Mouse (Mus musculus): ENCODE measurements around the gene Plp2. TPM values are rescaled to one million over a fixed set of nuclear protein-coding genes. Genes with fewer than 3 reads are reported as not detected.

The Plp2 gene
- polyA plus RNA-seq, 1 experiment from 2014 or later: 12.5 TPM

DNA sequence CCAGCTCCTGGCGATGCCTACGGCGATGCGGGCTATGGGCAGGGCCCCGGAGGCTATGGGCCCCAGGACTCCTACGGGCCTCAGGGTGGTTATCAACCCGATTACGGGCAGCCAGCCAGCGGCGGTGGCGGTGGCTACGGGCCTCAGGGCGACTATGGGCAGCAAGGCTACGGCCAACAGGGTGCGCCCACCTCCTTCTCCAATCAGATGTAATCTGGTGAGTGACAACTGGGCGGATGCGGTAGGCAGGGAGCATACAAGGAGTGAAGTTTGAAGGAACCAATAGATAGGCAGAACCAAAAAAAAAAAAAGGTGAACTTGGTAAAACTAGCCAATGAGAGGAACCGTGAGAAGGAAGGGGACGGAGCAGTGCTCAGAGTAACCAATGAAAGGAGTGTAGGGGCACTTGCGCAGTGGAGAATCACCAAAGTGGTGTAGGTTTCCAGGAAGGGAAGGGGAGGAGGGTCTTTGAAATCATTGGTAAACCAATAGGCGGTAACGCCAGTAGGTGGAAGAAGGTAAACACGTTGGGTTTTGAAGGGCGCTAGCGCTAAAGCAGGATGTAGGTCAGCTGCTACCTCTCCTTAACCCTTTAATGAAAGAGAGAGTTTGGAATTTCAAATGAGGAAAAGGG lies 22.4 kb downstream of the Plp2 start:
- H3K9me3 ChIP-seq (ENCODE audit: control insufficient read depth, low read length): no peaks in the 10 kb centered on the region
- H3K27ac ChIP-seq (ENCODE audit: low read depth, low read length): peak overlapping the region; percentile 57; the same call in 1 of the 2 replicates
- H3K4me2 ChIP-seq (ENCODE audit: low read depth, low read length): peak overlapping the region; percentile 44
- no peaks in the 10 kb centered on the region for H3K27me3 ChIP-seq (ENCODE audit: control insufficient read depth, insufficient read depth, low read length)
- H3K4me1 ChIP-seq (ENCODE audit: control insufficient read depth, insufficient read depth, low read length): no peaks in the 10 kb centered on the region
- H3K36me3 ChIP-seq (ENCODE audit: control insufficient read depth, insufficient read depth, low read length): no peaks in the 10 kb centered on the region; the same call in 1 of the 2 replicates
- H3K4me3 ChIP-seq (ENCODE audit: low read depth, low read length): peak overlapping the region; percentile 19; the same call in 1 of the 2 replicates
- ATAC-seq (ENCODE audit: low read depth): peak; percentile 96
- peak overlapping the region; percentile 42; the same call in 1 of the 2 replicates for H3K9ac ChIP-seq (replicated peaks; ENCODE audit: low read depth, low read length)
- WGBS: 16% methylated on average over 25 of the region's 25 CpGs

DNA sequence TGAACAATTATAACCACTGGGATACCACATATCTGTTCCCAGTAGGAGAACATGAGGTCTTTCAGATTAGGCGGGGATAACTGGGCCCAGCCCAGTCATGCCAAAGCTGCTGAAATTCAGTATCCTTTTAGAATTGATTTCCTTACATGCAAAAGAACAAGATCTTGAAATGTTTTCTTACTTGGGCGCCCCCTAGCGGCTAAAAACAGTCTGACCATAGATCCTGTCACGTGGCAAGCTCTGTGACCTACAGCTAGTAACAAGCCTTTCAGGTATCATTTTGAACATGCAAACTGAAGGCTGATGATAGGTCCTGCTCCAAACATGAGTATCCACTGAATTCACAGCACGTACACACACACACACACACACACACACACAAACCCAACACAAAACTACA lies 25.8 kb downstream of the Plp2 start:
- 12% methylated on average over 5 of the region's 5 CpGs for WGBS
- ATAC-seq (ENCODE audit: low read depth): no peak
- Histone ChIP-seq H3K27me3 (ENCODE audit: control insufficient read depth, insufficient read depth, low read length) (no peaks in the 10 kb centered on the region), H3K27ac (ENCODE audit: low read depth, low read length) (no peak overlapping the region), H3K4me3 (ENCODE audit: low read depth, low read length) (no peak overlapping the region), H3K9me3 (ENCODE audit: control insufficient read depth, low read length) (no peaks in the 10 kb centered on the region), H3K4me2 (ENCODE audit: low read depth, low read length) (no peak overlapping the region), H3K9ac (replicated peaks; ENCODE audit: low read depth, low read length) (no peak overlapping the region), H3K36me3 (ENCODE audit: control insufficient read depth, insufficient read depth, low read length) (no peaks in the 10 kb centered on the region; the same call in 1 of the 2 replicates), H3K4me1 (ENCODE audit: control insufficient read depth, insufficient read depth, low read length) (no peaks in the 10 kb centered on the region)

DNA sequence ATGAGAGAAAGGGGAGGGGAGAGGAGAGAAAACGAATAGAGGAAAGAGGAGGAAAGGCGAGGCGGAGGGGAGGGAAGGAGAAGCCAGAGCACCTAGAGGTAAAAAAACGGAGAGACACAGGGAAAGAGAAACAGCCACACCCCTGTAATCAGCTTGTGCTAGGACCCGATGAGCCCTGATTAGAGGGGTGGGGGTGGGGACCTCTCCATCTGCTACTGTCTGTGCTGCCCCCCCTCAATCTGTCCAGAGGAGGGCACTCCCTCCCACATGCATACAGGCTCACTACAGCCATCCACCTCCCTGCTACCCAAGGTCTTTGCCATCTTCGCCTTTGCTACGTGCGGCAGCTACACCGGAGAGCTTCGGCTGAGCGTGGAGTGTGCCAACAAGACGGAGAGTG lies 30.4 kb downstream of the Plp2 start:
- ATAC-seq (ENCODE audit: low read depth): no peak
- no peak overlapping the region for H3K9ac ChIP-seq (replicated peaks; ENCODE audit: low read depth, low read length)
- H3K27me3 ChIP-seq (ENCODE audit: control insufficient read depth, insufficient read depth, low read length): no peaks in the 10 kb centered on the region
- WGBS: 46% methylated on average over 12 of the region's 12 CpGs
- 0 out of 2 replicates have a peak overlapping the region, but pooled peaks have one; percentile 12 for H3K4me3 ChIP-seq (ENCODE audit: low read depth, low read length)
- H3K4me1 ChIP-seq (ENCODE audit: control insufficient read depth, insufficient read depth, low read length): no peaks in the 10 kb centered on the region
- no peak overlapping the region for H3K27ac ChIP-seq (ENCODE audit: low read depth, low read length)
- H3K9me3 ChIP-seq (ENCODE audit: control insufficient read depth, low read length): no peaks in the 10 kb centered on the region
- no peaks in the 10 kb centered on the region; the same call in 1 of the 2 replicates for H3K36me3 ChIP-seq (ENCODE audit: control insufficient read depth, insufficient read depth, low read length)
- peak overlapping the region; percentile 35 for H3K4me2 ChIP-seq (ENCODE audit: low read depth, low read length)

DNA sequence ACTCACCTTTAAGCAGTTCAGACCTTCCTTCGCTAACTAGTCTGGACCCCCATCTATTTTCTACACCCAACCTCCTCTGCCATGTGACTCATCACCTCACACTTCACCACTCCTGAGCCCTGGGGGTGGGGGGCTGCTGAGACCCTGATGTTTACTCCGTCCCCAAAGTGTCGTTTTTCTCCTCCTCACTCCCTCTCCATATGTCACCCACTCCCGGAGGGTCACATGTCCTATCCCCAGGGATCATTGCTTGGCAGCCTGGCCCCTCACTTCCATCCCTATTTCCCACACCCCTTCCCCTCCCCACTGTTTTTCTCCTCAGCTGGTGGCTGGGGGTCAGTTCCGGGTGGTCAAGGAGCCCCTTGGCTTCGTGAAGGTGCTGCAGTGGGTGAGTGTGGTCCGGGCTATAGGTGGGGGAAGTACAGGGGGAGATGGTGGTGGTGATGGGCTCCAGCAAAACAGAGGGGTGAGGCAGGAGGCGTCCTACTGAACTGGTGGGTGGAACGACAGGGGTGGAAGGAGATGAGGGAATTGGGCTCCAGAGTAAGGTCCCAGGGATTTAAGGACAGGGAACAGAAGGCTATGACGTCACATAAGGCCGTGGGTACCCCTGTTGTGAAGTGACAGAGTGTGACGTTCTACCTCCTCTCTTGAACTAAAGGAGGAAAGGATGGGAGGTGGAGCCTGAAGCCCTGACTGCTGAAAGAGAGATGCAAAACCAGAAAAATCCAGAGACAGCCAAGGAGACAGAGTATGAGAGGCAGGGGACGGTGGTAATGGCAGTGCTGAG lies 31.5 kb downstream of the Plp2 start:
- Histone ChIP-seq H3K4me1 (ENCODE audit: control insufficient read depth, insufficient read depth, low read length) (no peaks in the 10 kb centered on the region), H3K27me3 (ENCODE audit: control insufficient read depth, insufficient read depth, low read length) (no peaks in the 10 kb centered on the region), H3K4me2 (ENCODE audit: low read depth, low read length) (peak overlapping the region; percentile 57), H3K9ac (replicated peaks; ENCODE audit: low read depth, low read length) (peak overlapping the region; percentile 65; the same call in 1 of the 2 replicates), H3K4me3 (ENCODE audit: low read depth, low read length) (peak overlapping the region; percentile 44), H3K27ac (ENCODE audit: low read depth, low read length) (peak overlapping the region; percentile 72), H3K36me3 (ENCODE audit: control insufficient read depth, insufficient read depth, low read length) (no peaks in the 10 kb centered on the region; the same call in 1 of the 2 replicates), H3K9me3 (ENCODE audit: control insufficient read depth, low read length) (no peaks in the 10 kb centered on the region)
- 22% methylated on average over 13 of the region's 13 CpGs for WGBS
- ATAC-seq (ENCODE audit: low read depth): peak; percentile 55

DNA sequence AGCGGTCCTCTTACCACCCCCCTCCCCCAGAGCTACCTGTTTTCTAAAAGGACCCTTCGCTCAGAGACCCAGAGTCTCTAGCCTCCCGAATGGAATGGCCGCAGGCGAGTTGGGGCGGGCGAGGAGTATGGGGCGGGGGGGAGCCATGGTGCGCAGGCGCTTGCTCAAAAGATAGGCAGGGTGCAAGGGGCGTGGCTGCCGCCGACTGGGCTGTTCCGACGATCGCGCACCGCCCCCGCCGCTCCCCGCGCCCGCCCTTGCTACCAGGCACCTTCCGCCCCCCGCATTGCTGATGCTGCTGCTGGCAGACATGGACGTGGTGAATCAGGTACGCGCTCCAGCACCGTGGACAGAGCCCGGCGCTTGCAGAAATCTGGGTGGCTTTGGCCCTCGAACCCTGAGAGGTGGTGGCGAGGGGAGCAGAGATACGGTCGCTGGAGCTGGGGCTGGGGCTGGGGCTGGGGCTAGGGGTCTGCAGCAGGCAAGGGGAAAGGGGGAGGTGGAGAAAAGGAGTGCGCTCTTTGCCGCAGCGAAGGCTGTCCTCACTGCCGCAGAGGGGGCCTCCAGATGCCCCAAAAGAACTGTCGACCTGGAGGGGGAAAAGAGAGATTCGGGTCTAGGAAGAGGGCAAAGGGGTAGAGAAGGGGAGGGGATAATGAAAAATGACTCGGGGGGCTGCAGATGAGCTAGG lies 32.6 kb downstream of the Plp2 start, which contains the start of gene Syp:
Gene Syp, plus strand, starts transcription at position 71 of the 691 bp plus-strand sequence.
- Histone ChIP-seq H3K4me3 (ENCODE audit: low read depth, low read length) (peak within 1 kb of the TSS; percentile 44), H3K27ac (ENCODE audit: low read depth, low read length) (peak within 1 kb of the TSS; percentile 72), H3K27me3 (ENCODE audit: control insufficient read depth, insufficient read depth, low read length) (no peaks in the 10 kb centered on the region), H3K4me2 (ENCODE audit: low read depth, low read length) (peak within 1 kb of the TSS; percentile 57), H3K9me3 (ENCODE audit: control insufficient read depth, low read length) (no peaks in the 10 kb centered on the region), H3K4me1 (ENCODE audit: control insufficient read depth, insufficient read depth, low read length) (no peaks in the 10 kb centered on the region), H3K36me3 (ENCODE audit: control insufficient read depth, insufficient read depth, low read length) (no peaks in the 10 kb centered on the region), H3K9ac (replicated peaks; ENCODE audit: low read depth, low read length) (peak within 1 kb of the TSS; percentile 65)
- peak; percentile 84 for ATAC-seq (ENCODE audit: low read depth)
- WGBS: 14% methylated on average over 20 of the region's 42 CpGs

DNA sequence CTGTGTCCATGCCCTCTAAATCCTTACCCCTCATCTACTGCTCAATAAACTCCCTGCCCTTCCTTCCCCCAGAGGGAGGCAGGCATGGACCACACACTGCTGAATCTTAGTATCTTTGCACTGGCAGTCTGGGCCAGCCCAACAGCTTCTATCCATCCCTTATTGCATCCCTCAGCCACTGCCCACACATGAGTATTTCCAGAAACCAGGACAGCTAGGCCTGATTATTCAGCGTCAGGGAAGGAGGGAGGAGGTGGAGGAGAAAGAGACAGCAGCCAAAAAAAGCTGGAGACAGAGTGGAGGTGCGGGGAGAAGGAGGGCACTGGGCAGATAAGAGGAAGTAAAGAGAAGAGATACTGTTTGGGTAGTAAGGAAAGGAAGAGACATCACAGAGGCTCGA lies 36.1 kb downstream of the Plp2 start:
- 82% methylated on average over 3 of the region's 3 CpGs for WGBS

DNA sequence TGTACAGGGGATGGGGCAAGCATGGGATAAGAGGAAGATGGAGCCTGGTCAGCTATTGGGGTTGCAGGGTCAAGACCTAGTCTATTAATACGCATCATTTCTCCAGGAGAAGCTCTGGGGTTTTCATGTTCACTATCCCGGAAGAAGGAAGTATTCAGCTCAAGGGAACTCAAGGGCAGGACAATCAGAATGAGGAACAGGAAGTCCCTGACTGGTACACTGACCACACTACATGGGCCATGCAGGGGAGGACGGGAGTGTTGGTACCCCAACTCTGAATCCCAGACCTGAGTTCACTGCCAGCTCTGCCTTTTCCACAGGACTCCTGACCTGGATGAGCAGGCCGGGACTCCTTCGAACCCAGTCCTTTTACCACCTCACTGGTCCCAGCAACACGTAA lies 38.6 kb downstream of the Plp2 start:
- no peak overlapping the region for H3K27ac ChIP-seq (ENCODE audit: low read depth, low read length)
- 87% methylated on average over 6 of the region's 6 CpGs for WGBS
- H3K4me3 ChIP-seq (ENCODE audit: low read depth, low read length): no peak overlapping the region
- H3K4me1 ChIP-seq (ENCODE audit: control insufficient read depth, insufficient read depth, low read length): no peaks in the 10 kb centered on the region
- no peaks in the 10 kb centered on the region for H3K9me3 ChIP-seq (ENCODE audit: control insufficient read depth, low read length)
- ATAC-seq (ENCODE audit: low read depth): no peak
- no peaks in the 10 kb centered on the region for H3K36me3 ChIP-seq (ENCODE audit: control insufficient read depth, insufficient read depth, low read length)
- no peaks in the 10 kb centered on the region for H3K27me3 ChIP-seq (ENCODE audit: control insufficient read depth, insufficient read depth, low read length)
- H3K9ac ChIP-seq (replicated peaks; ENCODE audit: low read depth, low read length): no peak overlapping the region
- no peak overlapping the region for H3K4me2 ChIP-seq (ENCODE audit: low read depth, low read length)

More for the DNA sequence above, 36.1 kb downstream of the Plp2 start:
- Histone ChIP-seq H3K9me3 (ENCODE audit: control insufficient read depth, low read length) (no peaks in the 10 kb centered on the region), H3K27ac (ENCODE audit: low read depth, low read length) (no peak overlapping the region), H3K4me3 (ENCODE audit: low read depth, low read length) (no peak overlapping the region), H3K9ac (replicated peaks; ENCODE audit: low read depth, low read length) (no peak overlapping the region), H3K27me3 (ENCODE audit: control insufficient read depth, insufficient read depth, low read length) (no peaks in the 10 kb centered on the region), H3K36me3 (ENCODE audit: control insufficient read depth, insufficient read depth, low read length) (no peaks in the 10 kb centered on the region), H3K4me1 (ENCODE audit: control insufficient read depth, insufficient read depth, low read length) (no peaks in the 10 kb centered on the region), H3K4me2 (ENCODE audit: low read depth, low read length) (no peak overlapping the region)
- no peak for ATAC-seq (ENCODE audit: low read depth)

Measured in neural tube, embryonic 14.5 days (tissue).